Comparison of ENCODE assay signal across 18 mouse cellular contexts in the genomic region with DNA sequence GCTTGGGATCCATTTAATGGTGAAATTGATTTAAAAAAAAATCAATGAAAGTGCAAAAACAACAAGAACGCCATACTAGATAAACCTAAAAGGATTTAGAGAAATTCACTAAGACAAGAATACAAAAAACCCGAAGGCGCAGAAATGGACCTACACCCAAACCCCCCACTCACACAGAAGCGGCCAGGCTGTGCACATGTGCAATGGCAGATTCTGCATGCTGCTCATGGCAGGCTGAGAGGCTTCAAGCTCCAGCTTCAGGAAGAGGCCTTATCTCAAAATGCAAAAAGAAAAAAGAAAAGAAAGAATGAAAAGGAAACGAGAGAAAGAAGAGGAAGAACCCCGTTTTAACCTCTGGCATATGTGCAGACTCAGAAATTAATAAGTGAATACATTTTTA. TPM values are rescaled to one million over a fixed set of nuclear protein-coding genes. Genes with fewer than 3 reads are reported as not detected.
"Had no signal": no experiment of that assay in that cellular context is flagged by ENCODE, and none has a peak within 500 bp of the region (broad histone marks: within the 10 kb centered on the region; RNA-seq: fewer than 3 reads in every experiment).

No protein-coding gene starts in this region.

- DNase-seq: kidney, adult 18-20 months; kidney, adult 9 months; kidney, postnatal 14 days; layer of hippocampus, postnatal 36 days; liver, embryonic 13.5 days; lung, embryonic 14.5 days; retina, postnatal 1 day; right cerebral cortex, postnatal 14 days; right cerebral cortex, postnatal 4 days had no signal

- H3K9ac ChIP-seq: lung, embryonic 14.5 days; midbrain, embryonic 12.5 days; midbrain, embryonic 15.5 days; neural tube, embryonic 12.5 days; neural tube, embryonic 15.5 days had no signal

- H3K27me3 ChIP-seq: liver, embryonic 13.5 days; midbrain, embryonic 12.5 days; midbrain, embryonic 15.5 days; neural tube, embryonic 12.5 days; neural tube, embryonic 15.5 days had no signal

- H3K27ac ChIP-seq: left cerebral cortex, adult 2 months; liver, embryonic 13.5 days; macrophage; midbrain, embryonic 12.5 days; midbrain, embryonic 15.5 days; neural tube, embryonic 12.5 days; neural tube, embryonic 15.5 days; stomach, postnatal 0 days had no signal

- H3K36me3 ChIP-seq: midbrain, embryonic 12.5 days; midbrain, embryonic 15.5 days; neural tube, embryonic 12.5 days; neural tube, embryonic 15.5 days had no signal

- ATAC-seq: intestine, embryonic 16.5 days; lung, postnatal 0 days; midbrain, embryonic 15.5 days had no signal

- H3K9me3 ChIP-seq: liver, embryonic 13.5 days; midbrain, embryonic 12.5 days; midbrain, embryonic 15.5 days; neural tube, embryonic 12.5 days; neural tube, embryonic 15.5 days had no signal

- H3K4me2 ChIP-seq: liver, embryonic 13.5 days; lung, embryonic 14.5 days; midbrain, embryonic 12.5 days; midbrain, embryonic 15.5 days; neural tube, embryonic 12.5 days; neural tube, embryonic 15.5 days had no signal

- H3K4me3 ChIP-seq: left cerebral cortex, adult 2 months; liver, embryonic 13.5 days; midbrain, embryonic 12.5 days; midbrain, embryonic 15.5 days; neural tube, embryonic 12.5 days; neural tube, embryonic 15.5 days had no signal

RNA-seq across cellular contexts. Expression of a gene that starts 37.4 kb away (rescaled TPM):
- polyA plus RNA-seq: macrophage had no signal
